Mouse (Mus musculus): ENCODE data around the gene Birc5. TPM values are rescaled to one million over a fixed set of nuclear protein-coding genes. Genes with fewer than 3 reads are reported as not detected.

The Birc5 gene
- total and polyA plus RNA-seq, 3 experiments: 193 to 289 (median 270) TPM

- Histone ChIP-seq H3K27ac (ENCODE audit: insufficient read depth, low read depth) (peak within 1 kb of the TSS; percentile 68), H3K9ac (ENCODE audit: insufficient read depth, low read depth) (peak within 1 kb of the TSS; percentile 73), H3K36me3 (replicated peaks in 1 of 2; ENCODE audit: control insufficient read depth in 1 of 2, insufficient read depth in 1 of 2, low read length in 1 of 2) (peaks cover 33 to 50% of the 10 kb centered on the region in 2 experiments), H3K4me1 (ENCODE audit: control insufficient read depth in 1 of 2, insufficient read depth in 2 of 2) (peaks cover 28 to 75% of the 10 kb centered on the region in 2 experiments), H3K27me3 (replicated peaks) (no peaks in the 10 kb centered on the region), H3K9me3 (replicated peaks; ENCODE audit: low read length) (no peaks in the 10 kb centered on the region), H3K4me3 (replicated peaks in 1 of 3; ENCODE audit: low read depth in 2 of 3, low read length in 2 of 3, poor library complexity in 1 of 3) (peak within 1 kb of the TSS; percentile 80 to 98 (median 93)), H3K4me2 (ENCODE audit: insufficient read depth, low read depth, poor library complexity, severe bottlenecking) (peak within 1 kb of the TSS; percentile 67), H3K79me2 (replicated peaks; ENCODE audit: control insufficient read depth, extremely low read depth, insufficient read depth, poor library complexity, severe bottlenecking) (peaks cover 52% of the 10 kb centered on the region)
- peak; percentile 67 for DNase-seq (ENCODE audit: extremely low read depth)
- peak; percentile 73 for TF ChIP-seq BHLHE40 (IDR thresholded peaks at IDR 0.05; ENCODE audit: low read depth, low read length)
- no peak; the same call in 1 of the 2 replicates for TF ChIP-seq TBP (conservative IDR thresholded peaks at IDR 0.05; ENCODE audit: low read depth, low read length)
- 0 out of 2 replicates have a peak, but pooled peaks have one; percentile 17 for TF ChIP-seq MEF2A (IDR thresholded peaks at IDR 0.05; ENCODE audit: borderline replicate concordance, low read depth, low read length)
- TF ChIP-seq USF1 (IDR thresholded peaks at IDR 0.05; ENCODE audit: low read depth, low read length): peak; percentile 9; the same call in 1 of the 2 replicates
- TF ChIP-seq KAT2A (IDR thresholded peaks at IDR 0.05; ENCODE audit: insufficient replicate concordance, low read length): no peak
- peak; percentile 50; the same call in 1 of the 2 replicates for TF ChIP-seq HCFC1 (IDR thresholded peaks at IDR 0.05; ENCODE audit: low read depth, low read length)
- peak; percentile 1; the same call in 1 of the 2 replicates for TF ChIP-seq SMC3 (IDR thresholded peaks at IDR 0.05; ENCODE audit: low read depth, low read length)
- no peak for TF ChIP-seq MAFK (IDR thresholded peaks at IDR 0.05; ENCODE audit: insufficient replicate concordance, low read length)
- TF ChIP-seq CHD2 (IDR thresholded peaks at IDR 0.05; ENCODE audit: low read length): peak; percentile 5; the same call in 1 of the 2 replicates
- peak; percentile 66 for TF ChIP-seq MYC (IDR thresholded peaks at IDR 0.05; ENCODE audit: low read depth, low read length)
- peak; percentile 96 for TF ChIP-seq MXI1 (IDR thresholded peaks at IDR 0.05; ENCODE audit: low read depth, low read length)
- 0 out of 2 replicates have a peak, but pooled peaks have one; percentile 9 for TF ChIP-seq ETS1 (conservative IDR thresholded peaks at IDR 0.05; ENCODE audit: low read depth, low read length)
- no peak for TF ChIP-seq GABPA (IDR thresholded peaks at IDR 0.05; ENCODE audit: insufficient replicate concordance, low read depth, low read length)
- TF ChIP-seq NELFE (IDR thresholded peaks at IDR 0.05; ENCODE audit: low read depth, low read length): peak; percentile 71
- no peak for TF ChIP-seq RCOR1 (conservative IDR thresholded peaks at IDR 0.05; ENCODE audit: low read depth, low read length)
- 0 out of 2 replicates have a peak, but pooled peaks have one; percentile 61 for TF ChIP-seq E2F4 (IDR thresholded peaks at IDR 0.05; ENCODE audit: insufficient replicate concordance, low read depth, low read length)
- TF ChIP-seq ELF1 (IDR thresholded peaks at IDR 0.05; ENCODE audit: low read depth, low read length): peak; percentile 61; the same call in 1 of the 2 replicates
- no peak for TF ChIP-seq USF2 (conservative IDR thresholded peaks at IDR 0.05; ENCODE audit: low read depth, low read length)
- TF ChIP-seq TCF12 (IDR thresholded peaks at IDR 0.05; ENCODE audit: low read depth, low read length): peak; percentile 70
- 0 out of 2 replicates have a peak, but pooled peaks have one; percentile 60 for TF ChIP-seq ZMIZ1 (IDR thresholded peaks at IDR 0.05; ENCODE audit: low read depth, low read length)
- TF ChIP-seq JUN (IDR thresholded peaks at IDR 0.05; ENCODE audit: insufficient read depth, low read depth, low read length): no peak
- TF ChIP-seq UBTF (IDR thresholded peaks at IDR 0.05; ENCODE audit: low read depth, low read length): peak; percentile 88; the same call in 1 of the 2 replicates
- TF ChIP-seq POLR2A (IDR thresholded peaks at IDR 0.05; ENCODE audit: low read depth, low read length): peak; percentile 81
- TF ChIP-seq IRF4 (IDR thresholded peaks at IDR 0.05; ENCODE audit: low read depth, low read length): peak; percentile 6
- TF ChIP-seq ZKSCAN1 (IDR thresholded peaks at IDR 0.05; ENCODE audit: borderline replicate concordance, low read depth, low read length): no peak
- peak; percentile 69 for TF ChIP-seq SIN3A (IDR thresholded peaks at IDR 0.05; ENCODE audit: low read length)
- 0 out of 2 replicates have a peak, but pooled peaks have one; percentile 14 for TF ChIP-seq EP300 (IDR thresholded peaks at IDR 0.05; ENCODE audit: low read length)
- peak; percentile 91 for TF ChIP-seq MAX (IDR thresholded peaks at IDR 0.05; ENCODE audit: low read length)
- TF ChIP-seq NRF1 (IDR thresholded peaks at IDR 0.05; ENCODE audit: low read depth, low read length): peak; percentile 39; the same call in 1 of the 2 replicates
- in situ Hi-C loops (cut with MboI; ENCODE audit: low pct_ligation_motif_present, low pct_unique_long_range_greater_than_20kb, low sequenced_read_pairs) (no loop called here), dilution Hi-C loops (cut with MboI; ENCODE audit: extremely low pct_ligation_motif_present, extremely low pct_unique_long_range_greater_than_20kb, low sequenced_read_pairs) (no loop called here)
These were observed 39.4 kb upstream of the Birc5 start, which contains the start of the genes Gm20708 and Syngr2 for GRCm38 (mm10) chr11:117809407-117810311. TSS of gene Gm20708 (plus strand) at chr11:117809668. TSS of gene Syngr2 (plus strand) at chr11:117809668.

Data from CH12.LX (cell line).